Mouse (Mus musculus): ENCODE measurements around the gene Vmn2r75.
"Not testable (repeated sequence)": the region's sequence is repeated elsewhere in the genome, so short reads cannot be mapped to it uniquely, and the experiment has no call there.

Vmn2r75 gene

DNA sequence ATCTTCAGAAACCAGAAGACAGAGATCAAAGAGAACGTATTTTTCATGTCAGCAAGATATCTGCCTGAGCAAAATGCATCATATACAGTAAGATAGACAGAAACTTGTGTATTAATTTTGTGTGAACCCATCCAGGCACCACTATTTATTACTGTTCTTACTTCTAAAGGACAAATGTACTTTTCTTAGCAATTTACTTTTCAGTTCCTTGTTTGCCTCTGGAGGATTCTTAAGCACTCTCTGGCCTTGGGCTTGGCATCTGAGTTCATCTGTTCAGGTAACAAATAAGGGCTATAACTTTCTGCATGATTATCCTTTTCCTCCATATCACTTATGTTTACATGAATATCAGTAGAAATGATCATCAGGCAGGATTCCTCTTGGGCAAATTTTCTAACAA, at the start of gene Vmn2r75:
Gene Vmn2r75, minus strand, starts transcription at position 101 of the 400 bp plus-strand sequence.
- ATAC-seq (ENCODE audit: insufficient number of reproducible peaks, low FRiP score, low TSS enrichment), result not testable (repeated sequence)

GRCm38 (mm10) chr7:86211345-86211744, 39.8 kb upstream of the Vmn2r75 start:
- no peak for ATAC-seq (ENCODE audit: insufficient number of reproducible peaks, low FRiP score, low TSS enrichment)
